Mouse (Mus musculus) CH12.LX (cell line): ENCODE data around the gene Adamts18. TPM values are rescaled to one million over a fixed set of nuclear protein-coding genes. Genes with fewer than 3 reads are reported as not detected.

Source experiments
- DNase-seq: peaks from one replicate; pipeline ENCODE4 v3.0.0-alpha.2; 2013; ENCODE audit errors: extremely low read depth
- H3K27ac ChIP-seq: 2 replicates; pipeline ENCODE4 v1.5.1; 2012; ENCODE audit warnings: low read depth, mild to moderate bottlenecking, control low read depth, moderate library complexity; ENCODE audit not compliant: insufficient read depth
- H3K27me3 ChIP-seq: replicated peaks from 2 replicates; pipeline ENCODE3; 2012; ENCODE audit warnings: inconsistent platforms
- H3K36me3 ChIP-seq, 2 experiments: replicated peaks in 1 of 2; 2 replicates each; pipeline versions ENCODE3 to v1.6.1; 2012; ENCODE audit warnings: inconsistent platforms in 1 of 2, low read length in 1 of 2, mild to moderate bottlenecking in 1 of 2, mixed read lengths in 1 of 2, moderate library complexity in 1 of 2; ENCODE audit not compliant: control insufficient read depth in 1 of 2, insufficient read depth in 1 of 2
- H3K4me1 ChIP-seq, 2 experiments: 2 replicates each; pipeline ENCODE4 v1.6.1; 2012; ENCODE audit warnings: inconsistent platforms in 1 of 2, moderate library complexity in 1 of 2; ENCODE audit not compliant: insufficient read depth in 2 of 2, control insufficient read depth in 1 of 2
- H3K4me2 ChIP-seq: 2 replicates; pipeline ENCODE4 v1.6.1; 2012; ENCODE audit warnings: low read depth, mild to moderate bottlenecking, control low read depth; ENCODE audit not compliant: poor library complexity, insufficient read depth, severe bottlenecking
- H3K4me3 ChIP-seq, 3 experiments: fragments of 150-350 bp in 1 of 3; sonication (generic) in 1 of 3; replicated peaks in 1 of 3; 2 replicates each; pipeline versions ENCODE3 to v1.5.1; 2011 to 2012; ENCODE audit warnings: low read depth in 2 of 3, low read length in 2 of 3, mild to moderate bottlenecking in 2 of 3, moderate library complexity in 2 of 3, control low read depth in 1 of 3, improper control_type of control experiment in 1 of 3, inconsistent platforms in 1 of 3, mixed read lengths in 1 of 3; ENCODE audit not compliant: poor library complexity in 1 of 3
- H3K79me2 ChIP-seq: replicated peaks from 2 replicates; pipeline ENCODE4 v1.6.1; 2012; ENCODE audit warnings: mild to moderate bottlenecking, moderate library complexity; ENCODE audit not compliant: control insufficient read depth, poor library complexity, insufficient read depth, severe bottlenecking; ENCODE audit errors: extremely low read depth
- H3K9ac ChIP-seq: 2 replicates; pipeline ENCODE4 v1.6.1; 2012; ENCODE audit warnings: low read depth, mild to moderate bottlenecking, control low read depth, moderate library complexity; ENCODE audit not compliant: insufficient read depth
- H3K9me3 ChIP-seq: replicated peaks from 2 replicates; pipeline ENCODE3; 2012; ENCODE audit warnings: low read length, inconsistent platforms, mixed read lengths
- BHLHE40 ChIP-seq: IDR thresholded peaks from 2 replicates; pipeline ENCODE4 v1.6.1; 2011; ENCODE audit warnings: mild to moderate bottlenecking, low read depth, low read length, improper control_type of control experiment
- CHD1 ChIP-seq: IDR thresholded peaks from 2 replicates; pipeline ENCODE4 v1.6.1; 2012; ENCODE audit warnings: low read depth, low read length, improper control_type of control experiment, inconsistent platforms
- CHD2 ChIP-seq: IDR thresholded peaks from 2 replicates; pipeline ENCODE4 v1.6.1; 2011; ENCODE audit warnings: low read length, improper control_type of control experiment
- CTCF ChIP-seq, 2 experiments: IDR thresholded peaks in 1 of 2; conservative IDR thresholded peaks in 1 of 2; 2 replicates each; pipeline ENCODE4 v1.5.1; 2011 to 2012; ENCODE audit warnings: low read depth in 2 of 2, low read length in 2 of 2, improper control_type of control experiment in 1 of 2, inconsistent platforms in 1 of 2, mild to moderate bottlenecking in 1 of 2, moderate library complexity in 1 of 2
- ELF1 ChIP-seq: IDR thresholded peaks from 2 replicates; pipeline ENCODE4 v1.6.1; 2014; ENCODE audit warnings: low read depth, mild to moderate bottlenecking, inconsistent platforms, low read length, improper control_type of control experiment
- ETS1 ChIP-seq: conservative IDR thresholded peaks from 2 replicates; pipeline ENCODE4 v1.6.1; 2012; ENCODE audit warnings: low read depth, mild to moderate bottlenecking, inconsistent platforms, low read length, improper control_type of control experiment, moderate library complexity
- HCFC1 ChIP-seq: IDR thresholded peaks from 2 replicates; pipeline ENCODE4 v1.6.1; 2012; ENCODE audit warnings: low read depth, mild to moderate bottlenecking, inconsistent platforms, low read length, improper control_type of control experiment
- JUN ChIP-seq: IDR thresholded peaks from 2 replicates; pipeline ENCODE4 v1.6.1; 2011; ENCODE audit warnings: low read depth, mild to moderate bottlenecking, low read length, improper control_type of control experiment, moderate library complexity; ENCODE audit not compliant: insufficient read depth
- KAT2A ChIP-seq: IDR thresholded peaks from 2 replicates; pipeline ENCODE4 v1.6.1; 2012; ENCODE audit warnings: low read length, improper control_type of control experiment, inconsistent platforms; ENCODE audit not compliant: insufficient replicate concordance
- MAFK ChIP-seq: IDR thresholded peaks from 2 replicates; pipeline ENCODE4 v1.6.1; 2011; ENCODE audit warnings: low read length, improper control_type of control experiment; ENCODE audit not compliant: insufficient replicate concordance
- MAX ChIP-seq: IDR thresholded peaks from 2 replicates; pipeline ENCODE4 v1.6.1; 2011; ENCODE audit warnings: low read length, improper control_type of control experiment
- MAZ ChIP-seq: IDR thresholded peaks from 2 replicates; pipeline ENCODE4 v1.6.1; 2012; ENCODE audit warnings: low read depth, mild to moderate bottlenecking, inconsistent platforms, low read length, improper control_type of control experiment, moderate library complexity
- MXI1 ChIP-seq: IDR thresholded peaks from 2 replicates; pipeline ENCODE4 v1.6.1; 2011; ENCODE audit warnings: mild to moderate bottlenecking, low read depth, low read length, improper control_type of control experiment
- MYC ChIP-seq: IDR thresholded peaks from 2 replicates; pipeline ENCODE4 v1.6.1; 2011; ENCODE audit warnings: low read depth, mild to moderate bottlenecking, improper control_type of control experiment, low read length
- NRF1 ChIP-seq: IDR thresholded peaks from 2 replicates; pipeline ENCODE4 v1.6.1; 2014; ENCODE audit warnings: low read depth, mild to moderate bottlenecking, inconsistent platforms, low read length, improper control_type of control experiment, moderate library complexity
- POLR2A ChIP-seq: IDR thresholded peaks from 2 replicates; pipeline ENCODE4 v1.6.1; 2011; ENCODE audit warnings: low read depth, mild to moderate bottlenecking, improper control_type of control experiment, low read length
- RAD21 ChIP-seq: IDR thresholded peaks from 2 replicates; pipeline ENCODE4 v1.6.1; 2011; ENCODE audit warnings: low read depth, mild to moderate bottlenecking, low read length, improper control_type of control experiment, moderate library complexity
- RCOR1 ChIP-seq: conservative IDR thresholded peaks from 2 replicates; pipeline ENCODE4 v1.6.1; 2012; ENCODE audit warnings: low read depth, mild to moderate bottlenecking, inconsistent platforms, low read length, improper control_type of control experiment
- SIN3A ChIP-seq: IDR thresholded peaks from 2 replicates; pipeline ENCODE4 v1.6.1; 2012; ENCODE audit warnings: low read length, improper control_type of control experiment, inconsistent platforms
- TCF12 ChIP-seq: IDR thresholded peaks from 2 replicates; pipeline ENCODE4 v1.6.1; 2014; ENCODE audit warnings: low read depth, mild to moderate bottlenecking, inconsistent platforms, low read length, improper control_type of control experiment
- UBTF ChIP-seq: IDR thresholded peaks from 2 replicates; pipeline ENCODE4 v1.6.1; 2012; ENCODE audit warnings: low read depth, mild to moderate bottlenecking, inconsistent platforms, low read length, improper control_type of control experiment, moderate library complexity
- USF1 ChIP-seq: IDR thresholded peaks from 2 replicates; pipeline ENCODE4 v1.6.1; 2014; ENCODE audit warnings: low read depth, mild to moderate bottlenecking, inconsistent platforms, low read length, improper control_type of control experiment
- USF2 ChIP-seq: conservative IDR thresholded peaks from 2 replicates; pipeline ENCODE4 v1.6.1; 2011; ENCODE audit warnings: low read depth, low read length, improper control_type of control experiment
- ZC3H11A ChIP-seq: IDR thresholded peaks from 2 replicates; pipeline ENCODE4 v1.6.1; 2012; ENCODE audit warnings: low read depth, mild to moderate bottlenecking, inconsistent platforms, low read length, improper control_type of control experiment
- ZKSCAN1 ChIP-seq: IDR thresholded peaks from 2 replicates; pipeline ENCODE4 v1.6.1; 2012; ENCODE audit warnings: low read depth, inconsistent platforms, low read length, improper control_type of control experiment, borderline replicate concordance
- ZMIZ1 ChIP-seq: IDR thresholded peaks from 2 replicates; pipeline ENCODE4 v1.6.1; 2012; ENCODE audit warnings: low read depth, mild to moderate bottlenecking, inconsistent platforms, low read length, improper control_type of control experiment
- ZNF384 ChIP-seq: IDR thresholded peaks from 2 replicates; pipeline ENCODE4 v1.6.1; 2012; ENCODE audit warnings: low read depth, low read length, improper control_type of control experiment, inconsistent platforms
- dilution Hi-C: fragments of 300-500 bp; cut with MboI; formaldehyde crosslinking; loops from 2 replicates; pipeline ENCODE4 v1.14.3; 2020; ENCODE audit warnings: low sequenced_read_pairs; ENCODE audit not compliant: extremely low pct_unique_long_range_greater_than_20kb, extremely low pct_ligation_motif_present
- in situ Hi-C: fragments of 300-500 bp; cut with MboI; formaldehyde crosslinking; loops from 3 replicates; pipeline ENCODE4 v1.14.3; 2019; ENCODE audit warnings: low sequenced_read_pairs, low pct_ligation_motif_present, low pct_unique_long_range_greater_than_20kb, mixed read lengths
- polyA plus RNA-seq: library from polyadenylated mRNA; unstranded; fragments of >175 nt; gene quantifications from 2 replicates; pipeline ENCODE4 v1.2.1, GENCODE M21; 2012; ENCODE audit warnings: low read depth; ENCODE audit not compliant: insufficient read length
- total RNA-seq, 2 experiments: library from RNA; depleted of rRNA; stranded (reverse); fragments of 300-350 nt in 1 of 2; fragments of >200 nt in 1 of 2; gene quantifications; 2 replicates each; pipeline ENCODE4 v1.2.3; 2012 to 2014

Adamts18 gene
- total and polyA plus RNA-seq, 3 experiments = not detected

DNA sequence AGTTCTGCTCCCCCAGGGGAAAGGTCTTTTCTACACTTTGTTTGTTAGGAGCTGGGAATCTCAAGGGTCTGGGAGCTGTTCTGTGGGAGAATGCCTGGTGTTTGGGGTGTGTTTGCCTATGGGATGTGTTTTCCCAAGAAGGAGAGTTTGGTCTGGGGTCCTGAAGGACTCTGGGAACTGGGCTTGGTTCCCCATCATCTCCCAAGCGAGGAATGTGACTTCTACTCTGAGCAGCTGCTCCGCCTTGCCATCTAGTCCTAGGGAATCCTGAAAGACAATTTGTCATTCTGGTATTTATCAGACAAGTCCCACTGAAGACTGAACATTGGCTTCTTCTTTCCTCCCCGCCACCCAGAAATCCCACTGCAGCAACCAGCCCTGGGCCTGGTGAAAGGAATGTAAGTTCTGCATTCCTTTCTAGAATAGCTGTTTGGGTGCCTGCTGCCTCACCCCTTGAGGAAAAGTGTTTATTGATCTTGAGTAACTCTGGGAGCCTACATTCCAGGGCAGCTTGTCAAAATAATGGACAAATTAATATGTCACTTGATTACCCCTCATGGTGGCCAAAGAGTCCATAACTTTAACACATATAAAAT, 30.0 kb upstream of the Adamts18 start:
- no peak for TF ChIP-seq POLR2A
- Histone ChIP-seq H3K9ac (no peak overlapping the region), H3K27me3 (no peaks in the 10 kb centered on the region), H3K4me2 (no peak overlapping the region), H3K9me3 (peaks cover 54% of the 10 kb centered on the region), H3K79me2 (no peaks in the 10 kb centered on the region), H3K36me3 (no peaks in the 10 kb centered on the region), H3K4me1 (no peaks in the 10 kb centered on the region), H3K4me3 (no peak overlapping the region), H3K27ac (no peak overlapping the region)
- dilution Hi-C loops (no loop called here), in situ Hi-C loops (no loop called here)
- DNase-seq = no peak

DNA sequence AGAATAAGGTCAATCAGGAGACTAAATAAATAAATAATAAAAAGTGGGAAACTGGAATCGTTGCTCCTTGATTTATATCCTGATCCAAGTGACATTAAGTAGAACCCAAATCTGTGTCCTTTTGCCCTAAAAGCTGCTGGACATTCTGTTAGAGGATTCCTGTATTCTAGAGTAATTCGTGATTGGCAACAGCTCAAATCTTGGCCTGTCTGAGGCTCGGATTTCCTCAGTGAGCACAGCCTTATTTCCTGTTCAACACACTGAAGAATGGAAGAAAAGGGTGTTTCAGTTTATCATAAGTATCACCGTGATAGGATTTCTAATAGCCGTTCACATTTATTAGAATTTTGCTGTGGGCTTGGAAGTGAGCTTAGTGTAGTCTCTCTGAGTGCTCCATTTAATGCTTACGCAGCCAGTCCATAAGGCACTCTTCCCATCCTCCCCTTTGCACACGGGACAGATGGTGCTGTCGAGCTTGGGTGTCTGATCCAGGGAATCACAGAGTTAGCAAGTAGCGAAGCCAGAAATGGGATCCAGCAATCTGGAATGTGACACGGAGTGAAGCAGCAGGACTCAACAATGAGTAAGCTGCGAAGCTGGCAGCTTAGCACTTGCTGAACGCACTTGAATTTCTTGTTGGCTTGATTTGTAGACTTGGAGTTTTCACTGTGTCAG, 25.0 kb upstream of the Adamts18 start:
- in situ Hi-C loops = no loop called here
- dilution Hi-C loops = no loop called here
- no peak for DNase-seq

DNA sequence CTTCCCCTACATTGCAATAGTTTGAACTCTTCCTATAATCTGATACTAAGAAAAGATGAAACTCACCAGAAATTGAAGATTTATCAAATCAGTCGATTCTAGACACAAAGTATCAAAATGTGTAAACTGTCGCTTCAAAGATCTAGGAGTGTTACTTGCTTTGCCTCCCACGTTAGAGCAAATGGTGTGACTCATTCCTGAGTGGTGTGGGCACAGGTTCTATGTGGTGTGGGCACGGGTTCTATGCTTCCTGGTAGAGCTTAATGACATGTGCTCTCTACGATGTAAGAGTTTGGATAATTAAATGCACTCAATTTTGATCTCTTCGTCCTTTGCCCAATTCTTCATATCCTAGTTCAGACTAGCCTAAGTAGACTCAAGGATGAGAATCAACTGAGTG, 23.9 kb upstream of the Adamts18 start:
- H3K36me3 ChIP-seq = no peaks in the 10 kb centered on the region
- no peaks in the 10 kb centered on the region for H3K79me2 ChIP-seq
- in situ Hi-C loops = no loop called here
- no peak overlapping the region for H3K4me3 ChIP-seq
- no peak for DNase-seq
- no peaks in the 10 kb centered on the region for H3K27me3 ChIP-seq
- H3K9me3 ChIP-seq = peaks cover 45% of the 10 kb centered on the region
- TF ChIP-seq RCOR1 (no peak), ZNF384 (no peak), USF1 (no peak), RAD21 (no peak), POLR2A (no peak), NRF1 (no peak), ZC3H11A (no peak), MAZ (no peak), CTCF (conservative IDR thresholded peaks at IDR 0.05 in 1 of 2, IDR thresholded peaks at IDR 0.05 in 1 of 2; ENCODE audit: low read depth in 2 of 2, low read length in 2 of 2) (no peak), BHLHE40 (no peak), TCF12 (no peak), ELF1 (no peak), MAFK (no peak)
- no peak overlapping the region for H3K27ac ChIP-seq
- dilution Hi-C loops = no loop called here
- no peak overlapping the region for H3K4me2 ChIP-seq
- H3K4me1 ChIP-seq = no peaks in the 10 kb centered on the region
- H3K9ac ChIP-seq = no peak overlapping the region

More for the DNA sequence above, 25.0 kb upstream of the Adamts18 start:
- Histone ChIP-seq H3K4me3 (no peak overlapping the region), H3K4me1 (no peaks in the 10 kb centered on the region), H3K27me3 (no peaks in the 10 kb centered on the region), H3K9ac (no peak overlapping the region), H3K9me3 (peaks cover 47% of the 10 kb centered on the region), H3K79me2 (no peaks in the 10 kb centered on the region), H3K36me3 (no peaks in the 10 kb centered on the region), H3K27ac (no peak overlapping the region), H3K4me2 (no peak overlapping the region)
- no peak for TF ChIP-seq CHD2
- TF ChIP-seq JUN = no peak
- TF ChIP-seq MXI1 = no peak
- TF ChIP-seq KAT2A = no peak
- TF ChIP-seq ETS1 = no peak
- no peak for TF ChIP-seq MYC
- TF ChIP-seq SIN3A = no peak
- TF ChIP-seq ZMIZ1 = no peak
- no peak for TF ChIP-seq RAD21
- no peak for TF ChIP-seq HCFC1
- no peak for TF ChIP-seq UBTF
- TF ChIP-seq CTCF (conservative IDR thresholded peaks at IDR 0.05 in 1 of 2, IDR thresholded peaks at IDR 0.05 in 1 of 2; ENCODE audit: low read depth in 2 of 2, low read length in 2 of 2) = no peak
- TF ChIP-seq ZKSCAN1 = no peak
- TF ChIP-seq MAZ = no peak
- no peak for TF ChIP-seq MAX
- TF ChIP-seq MAFK = no peak
- no peak for TF ChIP-seq CHD1
- TF ChIP-seq USF2 = no peak
- no peak for TF ChIP-seq NRF1
